Mouse (Mus musculus) spleen, postnatal 10 days (tissue): Measurements from ENCODE around the gene Psma6.

Source experiments
- DNase-seq, 2 experiments: peaks; one replicate each; pipeline ENCODE4 v3.0.0; 2021 to 2022; ENCODE audit warnings: low spot score in 2 of 2

Gene Psma6

DNA sequence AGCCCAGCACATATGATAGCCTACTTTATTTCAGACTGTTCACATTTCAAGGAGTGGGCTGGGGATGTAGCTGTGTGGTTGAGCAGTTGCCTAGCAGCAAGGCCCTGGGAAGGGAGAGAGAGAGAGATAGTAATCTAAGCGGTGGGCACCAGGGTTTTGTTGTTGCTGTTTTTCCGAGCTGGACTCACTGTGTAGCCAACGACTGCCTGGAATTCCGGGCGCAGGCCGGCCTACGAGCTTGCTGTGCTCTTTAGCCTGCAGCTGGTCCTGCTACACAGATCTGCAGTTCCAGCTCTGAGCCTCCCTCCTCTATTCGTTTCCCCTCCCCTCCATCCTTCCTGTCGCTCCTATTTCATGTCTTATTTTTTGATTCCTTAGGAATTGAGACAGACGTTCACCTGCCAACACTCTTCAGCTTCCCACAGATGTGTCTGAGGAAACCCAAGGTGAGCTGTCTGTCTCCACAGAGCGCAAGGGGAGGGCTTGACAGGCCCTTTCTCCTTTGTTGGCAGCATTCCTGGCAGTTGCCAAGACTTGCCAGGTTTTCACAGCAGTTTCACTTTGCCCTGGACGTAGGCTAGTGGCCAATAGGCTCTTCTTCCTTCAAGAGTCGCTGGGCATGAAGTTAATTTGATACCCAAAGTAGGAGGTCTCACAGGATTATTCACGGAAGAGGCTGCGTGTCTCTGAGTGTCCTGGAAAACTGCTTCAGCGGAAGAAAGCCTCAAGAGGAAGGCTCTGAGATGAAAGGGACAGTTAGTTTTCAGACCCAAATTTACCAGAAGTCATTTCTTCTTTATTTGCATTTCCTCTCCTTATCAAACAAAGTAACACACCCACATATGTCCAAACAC is 80.2 kb downstream of the Psma6 start:
- no peak for DNase-seq

GRCm38 (mm10) chr12:55464846-55465361 is 80.9 kb downstream of the Psma6 start:
- peak in 1 of 2 experiments; percentile 51 for DNase-seq

DNA sequence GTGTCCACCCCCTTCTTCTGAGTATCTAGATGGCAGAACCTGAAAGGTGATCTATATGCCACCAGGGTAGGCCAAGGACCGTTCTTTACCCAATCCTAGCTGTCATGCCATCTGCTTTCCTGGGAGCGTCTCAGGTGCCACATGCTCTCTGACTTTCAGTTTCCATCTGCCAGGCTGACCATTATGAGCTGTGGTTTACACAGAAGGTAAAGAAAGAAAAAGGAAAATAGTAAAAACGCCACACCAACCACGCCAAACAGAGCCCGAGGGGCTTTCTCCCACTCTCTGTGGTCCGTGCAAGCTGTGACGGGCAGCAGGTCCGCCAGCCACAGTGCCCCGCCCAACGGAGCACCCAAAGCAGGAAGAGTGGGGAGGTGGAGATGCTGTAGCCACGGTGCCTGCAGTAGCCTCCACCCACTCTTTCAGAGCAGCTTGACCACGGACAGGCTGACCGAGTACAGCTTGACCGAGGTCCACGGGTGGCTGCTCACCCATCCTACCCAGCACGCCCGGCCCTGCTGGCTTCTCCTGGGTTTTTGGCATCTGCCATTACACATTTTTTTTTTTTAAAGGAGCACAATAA is 81.5 kb downstream of the Psma6 start:
- peak in 1 of 2 experiments; percentile 54 for DNase-seq

- no peak for DNase-seq
Observed at GRCm38 (mm10) chr12:55466088-55466701, 82.2 kb downstream of the Psma6 start.

DNA sequence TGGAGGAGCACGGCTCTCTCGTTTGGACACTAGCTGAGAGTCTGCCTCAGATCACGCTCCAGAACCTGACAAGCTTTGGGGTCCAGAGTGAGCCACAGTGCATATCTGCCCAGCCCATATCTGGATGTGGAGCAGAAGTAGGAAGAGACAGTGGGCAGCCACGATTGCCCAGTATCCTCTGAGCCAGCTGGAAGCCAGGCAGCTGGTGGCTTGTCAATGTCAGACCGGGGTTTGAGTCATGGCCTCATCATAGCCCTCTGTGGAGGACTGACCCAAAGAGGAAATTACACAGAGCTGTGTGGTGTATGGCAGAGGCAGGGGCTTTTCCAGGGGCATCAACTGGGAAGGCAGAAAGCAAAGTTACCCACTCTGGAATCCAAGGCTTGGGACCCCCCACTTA is 82.8 kb downstream of the Psma6 start:
- no peak for DNase-seq

- DNase-seq = no peak
Observed at GRCm38 (mm10) chr12:55467331-55468180, 83.5 kb downstream of the Psma6 start.
